Mouse (Mus musculus): ENCODE measurements around the gene Lpcat2. TPM values are rescaled to one million over a fixed set of nuclear protein-coding genes. Genes with fewer than 3 reads are reported as not detected.

The Lpcat2 gene
- total RNA-seq, 4 experiments from 2014 or later = 0.72 to 3.4 (median 1.0) TPM

- no peak for DNase-seq (ENCODE audit: low spot score)
These were observed 53.3 kb downstream of the Lpcat2 start for GRCm38 (mm10) chr8:92908448-92908847.

GRCm38 (mm10) chr8:92911477-92911876, 56.3 kb downstream of the Lpcat2 start:
- no peak for DNase-seq (ENCODE audit: low spot score)

GRCm38 (mm10) chr8:92913396-92913795, 58.3 kb downstream of the Lpcat2 start:
- DNase-seq (ENCODE audit: low spot score) = no peak

- DNase-seq (ENCODE audit: low spot score) = no peak
These were observed 60.9 kb downstream of the Lpcat2 start for GRCm38 (mm10) chr8:92916082-92916481.

GRCm38 (mm10) chr8:92921768-92922167, 66.6 kb downstream of the Lpcat2 start:
- DNase-seq (ENCODE audit: low spot score) = no peak

- DNase-seq (ENCODE audit: low spot score) = no peak
These were observed 73.8 kb downstream of the Lpcat2 start for GRCm38 (mm10) chr8:92928986-92929385.

- no peak for DNase-seq (ENCODE audit: low spot score)
These were observed 82.9 kb downstream of the Lpcat2 start for GRCm38 (mm10) chr8:92938056-92938455.

GRCm38 (mm10) chr8:92949071-92949470, 93.9 kb downstream of the Lpcat2 start:
- no peak for DNase-seq (ENCODE audit: low spot score)

GRCm38 (mm10) chr8:92950639-92951371, 95.7 kb downstream of the Lpcat2 start:
- no peak for DNase-seq (ENCODE audit: low spot score)

GRCm38 (mm10) chr8:92954044-92954443, 98.9 kb downstream of the Lpcat2 start:
- DNase-seq (ENCODE audit: low spot score) = no peak

- no peak for DNase-seq (ENCODE audit: low spot score)
These were observed 104.6 kb downstream of the Lpcat2 start, which contains the start of gene Slc6a2 for GRCm38 (mm10) chr8:92959779-92960178. Slc6a2 (plus strand) TSS chr8:92960079.

GRCm38 (mm10) chr8:92960451-92960911, 105.3 kb downstream of the Lpcat2 start:
- DNase-seq (ENCODE audit: low spot score) = no peak

- DNase-seq (ENCODE audit: low spot score) = no peak
These were observed 105.9 kb downstream of the Lpcat2 start for GRCm38 (mm10) chr8:92961088-92961487.

- DNase-seq (ENCODE audit: low spot score) = no peak
These were observed 109.4 kb downstream of the Lpcat2 start for GRCm38 (mm10) chr8:92964556-92964955.

Small RNA genes within 50 kb of the gene (microRNA-seq; reads per million reads assigned to microRNA genes)
- not detected for gene Gm22151

Other genes with a start within 250 kb of the Lpcat2 start
- gene Irx6, start 181.1 kb upstream of the Lpcat2 start, total RNA-seq (2022) = not detected
- 10 to 100 TPM; 40.5 to 55.1 (median 51.2) TPM for gene Mmp2, start 28.0 kb upstream of the Lpcat2 start, total RNA-seq (2022)
- not detected for gene Capns2, start 46.1 kb downstream of the Lpcat2 start, total RNA-seq (2022)
- gene Slc6a2, start 104.7 kb downstream of the Lpcat2 start, total RNA-seq (2022) = under 1 TPM; 0.05 to 0.19 (median 0.09) TPM
- gene Ces1a, start 192.9 kb downstream of the Lpcat2 start, total RNA-seq (2022) = not detected
- gene Ces1b, start 224.7 kb downstream of the Lpcat2 start, total RNA-seq (2022) = not detected

All from heart, adult 8-10 months (tissue).